Mouse (Mus musculus): ENCODE measurements around the gene Nr3c2.

GRCm38 (mm10) chr8:77122300-77122699 is 223.1 kb downstream of the Nr3c2 start:
- TF ChIP-seq JUND (conservative IDR thresholded peaks at IDR 0.05; ENCODE audit: low read depth, low read length) (no peak), POLR2A (IDR thresholded peaks at IDR 0.05; ENCODE audit: low read depth, low read length) (no peak), EP300 (IDR thresholded peaks at IDR 0.05; ENCODE audit: low read length) (no peak)

Measured in CH12.LX (cell line).